Mouse (Mus musculus) thymus, adult 18-20 months (tissue): Measurements from ENCODE around the gene Synj2.

Source experiments
- DNase-seq, 2 experiments: peaks; one replicate each; pipeline ENCODE4 v3.0.0; 2022; ENCODE audit warnings: mixed read lengths in 2 of 2

Synj2 gene

GRCm38 (mm10) chr17:5941230-5942043 is at the start of gene Synj2:
TSS of gene Synj2 (plus strand) at chr17:5941280.
- DNase-seq: peak; percentile 38 to 39

DNA sequence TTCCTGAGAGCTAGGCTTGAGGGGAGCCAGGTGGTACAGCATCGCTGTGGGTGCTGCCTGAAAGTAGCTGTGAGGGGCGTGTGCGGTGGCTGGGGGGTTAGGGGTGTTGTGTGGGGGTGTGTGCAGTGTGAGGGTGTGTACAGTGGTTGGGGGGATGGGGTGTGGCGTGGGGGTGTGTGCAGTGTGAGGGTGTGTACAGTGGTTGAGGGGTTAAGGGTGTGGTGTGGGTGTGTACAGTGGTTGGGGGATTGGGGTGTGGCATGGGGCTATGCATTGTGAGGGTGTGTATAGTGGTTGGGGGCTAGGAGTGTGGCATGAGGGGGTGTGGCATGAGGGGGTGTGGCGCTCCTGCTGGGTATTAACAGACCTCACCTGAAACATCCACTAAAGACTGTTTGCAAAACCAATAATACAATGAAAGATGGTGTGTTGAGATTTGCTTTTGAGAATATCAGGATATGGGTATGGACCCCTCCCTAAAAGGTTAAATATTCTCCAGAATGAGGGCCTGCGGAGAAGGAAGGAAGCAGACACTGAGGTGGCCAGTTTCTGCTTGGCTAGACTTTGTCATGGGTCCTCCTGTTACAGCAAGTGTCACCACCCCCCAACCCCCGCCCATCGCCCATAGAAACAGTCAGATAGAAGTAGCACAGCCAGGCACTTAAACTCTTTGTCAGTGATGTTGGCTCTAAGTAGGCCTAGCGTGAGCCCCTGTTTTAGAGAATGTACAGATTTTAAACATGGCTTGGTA is 49.0 kb upstream of the Synj2 start:
- DNase-seq: no peak

DNA sequence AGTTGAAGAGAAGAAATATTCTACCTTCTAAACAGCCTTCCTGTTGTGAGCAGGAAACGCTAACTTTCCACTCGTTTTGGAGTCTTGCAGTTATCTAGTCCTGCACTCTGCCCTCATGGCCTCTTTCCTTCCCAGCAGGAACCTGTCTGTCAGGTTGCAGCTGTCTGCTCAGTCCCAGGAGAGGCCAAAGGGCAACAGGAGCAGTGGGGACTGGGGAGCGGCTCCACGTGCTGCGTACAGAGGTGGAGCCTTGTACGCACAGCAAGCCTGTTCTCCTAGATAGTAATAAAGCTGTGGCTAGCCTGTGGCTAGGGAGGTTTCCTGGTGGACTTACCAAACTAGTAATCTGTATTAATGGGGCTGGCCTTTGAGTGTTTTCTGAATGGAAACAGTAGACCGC is 48.0 kb upstream of the Synj2 start:
- DNase-seq: no peak

DNA sequence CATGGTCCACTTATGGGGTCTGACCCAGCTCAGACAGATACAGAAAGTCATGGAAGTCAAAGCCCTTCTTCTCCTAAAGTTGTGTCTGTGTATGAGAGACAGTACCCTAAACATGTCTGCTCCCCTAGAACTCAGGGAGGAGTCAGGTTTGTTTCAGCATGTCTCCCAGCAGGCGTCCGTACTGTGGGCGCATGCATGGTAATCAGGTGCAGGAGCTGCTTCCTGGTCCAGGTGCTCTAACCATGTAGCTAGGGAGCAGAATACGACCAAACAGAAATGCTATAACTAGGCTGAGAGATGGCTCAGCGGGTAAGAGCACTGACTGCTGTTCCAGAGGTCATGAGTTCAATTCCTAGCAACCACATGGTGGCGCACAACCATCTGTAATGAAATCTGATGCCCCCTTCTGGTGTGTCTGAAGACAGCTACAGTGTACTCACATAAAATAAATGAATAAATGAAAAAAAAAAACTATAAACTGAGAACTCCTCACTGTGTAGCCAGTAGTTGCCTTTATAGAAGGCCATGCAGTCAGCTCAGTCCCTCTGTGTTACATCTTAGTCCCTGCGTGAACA is 47.4 kb upstream of the Synj2 start:
- no peak for DNase-seq

GRCm38 (mm10) chr17:5896066-5896465 is 45.0 kb upstream of the Synj2 start:
- no peak for DNase-seq

GRCm38 (mm10) chr17:5896607-5897006 is 44.5 kb upstream of the Synj2 start:
- no peak for DNase-seq

GRCm38 (mm10) chr17:5897326-5898200 is 43.5 kb upstream of the Synj2 start:
- no peak for DNase-seq

- no peak for DNase-seq
Measured at GRCm38 (mm10) chr17:5899251-5899650, 41.8 kb upstream of the Synj2 start.

DNA sequence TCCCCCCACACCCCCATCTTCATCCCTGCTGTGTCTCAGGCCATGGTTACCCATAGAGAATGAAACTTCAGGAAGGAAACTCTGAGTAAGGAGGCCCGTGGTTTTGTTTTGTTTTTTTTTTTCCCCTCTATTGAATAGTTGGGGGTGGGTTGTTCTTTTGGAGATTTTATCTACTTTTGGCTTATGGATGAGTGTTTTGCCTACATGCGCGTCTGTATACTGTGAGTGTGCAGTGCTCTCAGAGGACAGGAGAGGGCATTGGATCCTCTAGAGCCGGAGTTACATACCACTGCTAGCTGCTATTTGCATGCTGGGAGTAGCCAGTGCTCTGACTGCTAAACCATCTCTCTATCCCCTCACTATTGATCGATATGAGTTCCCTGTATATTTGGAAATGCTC is 39.7 kb upstream of the Synj2 start:
- no peak for DNase-seq

DNA sequence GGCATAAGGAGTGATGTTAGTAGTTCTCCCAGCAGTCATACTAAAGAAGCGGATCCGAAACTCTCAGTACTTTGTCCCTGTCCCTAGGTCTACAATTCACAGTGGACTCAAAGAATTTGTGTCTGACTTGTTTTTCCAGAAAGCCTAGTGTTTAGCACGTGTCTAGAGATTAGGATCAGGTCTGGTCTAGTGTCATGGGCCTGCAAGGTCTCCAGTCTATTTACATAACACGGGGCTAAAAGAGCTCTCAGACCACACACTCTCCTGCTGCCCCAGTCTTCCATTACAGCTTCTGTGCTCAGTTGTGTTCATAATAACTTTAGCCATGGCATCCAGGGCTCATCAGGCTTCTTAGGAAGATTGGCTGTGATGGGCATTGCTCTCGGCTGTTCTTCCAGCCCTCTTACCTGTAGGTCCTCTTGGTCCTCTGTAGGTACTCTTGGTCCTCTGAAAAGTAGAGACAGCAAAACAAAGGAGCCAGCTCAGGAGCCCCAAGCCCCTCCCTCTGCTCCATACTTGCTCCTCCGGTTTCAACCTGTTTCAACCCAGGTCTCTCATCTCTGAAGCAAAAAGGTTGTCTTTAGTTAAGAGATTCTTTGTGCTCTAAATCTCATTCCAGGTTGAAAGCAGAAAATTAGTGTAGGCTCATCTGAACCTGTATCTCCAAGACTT is 37.3 kb upstream of the Synj2 start:
- DNase-seq: no peak

- DNase-seq: no peak
Measured at GRCm38 (mm10) chr17:5909681-5910080, 31.4 kb upstream of the Synj2 start.

DNA sequence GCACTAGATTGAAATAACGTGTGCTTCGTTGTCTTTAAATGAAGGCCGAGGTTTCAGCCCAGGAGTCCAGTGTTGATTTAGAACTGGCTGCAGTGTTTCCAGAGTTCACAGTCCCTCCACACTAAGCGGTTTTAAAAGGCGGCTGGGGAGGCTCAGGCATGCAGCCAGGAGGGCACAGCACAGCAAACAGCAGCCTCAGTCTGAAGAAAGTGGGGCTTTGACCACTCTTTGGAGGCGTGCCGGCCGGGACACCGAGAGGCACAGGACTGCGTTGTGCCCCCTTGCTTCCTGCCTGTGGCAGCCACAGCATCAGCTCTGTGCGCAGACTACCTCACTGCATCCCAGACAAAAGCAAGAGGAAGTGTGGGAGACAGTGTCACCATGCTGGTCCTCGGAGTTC is 29.5 kb upstream of the Synj2 start:
- DNase-seq: no peak

DNA sequence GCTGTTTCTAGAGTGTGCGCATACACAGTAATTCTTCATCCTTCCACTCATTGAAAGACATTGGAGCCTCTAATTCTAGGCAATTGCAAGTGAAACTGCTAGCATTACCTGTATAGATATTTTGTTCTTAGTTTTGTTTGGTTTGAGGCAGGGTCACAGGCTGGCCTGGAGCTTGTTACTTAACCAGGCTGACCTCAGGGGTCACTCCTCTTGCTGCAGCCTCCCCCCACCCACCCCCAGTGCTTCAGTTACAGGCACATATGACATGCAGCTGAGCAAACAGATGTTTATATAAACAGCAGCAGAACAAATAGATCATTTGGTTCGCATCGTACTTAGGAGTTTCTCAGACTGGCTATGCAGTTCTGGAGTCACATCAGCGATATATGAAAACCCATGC is 28.3 kb upstream of the Synj2 start:
- DNase-seq: no peak

DNA sequence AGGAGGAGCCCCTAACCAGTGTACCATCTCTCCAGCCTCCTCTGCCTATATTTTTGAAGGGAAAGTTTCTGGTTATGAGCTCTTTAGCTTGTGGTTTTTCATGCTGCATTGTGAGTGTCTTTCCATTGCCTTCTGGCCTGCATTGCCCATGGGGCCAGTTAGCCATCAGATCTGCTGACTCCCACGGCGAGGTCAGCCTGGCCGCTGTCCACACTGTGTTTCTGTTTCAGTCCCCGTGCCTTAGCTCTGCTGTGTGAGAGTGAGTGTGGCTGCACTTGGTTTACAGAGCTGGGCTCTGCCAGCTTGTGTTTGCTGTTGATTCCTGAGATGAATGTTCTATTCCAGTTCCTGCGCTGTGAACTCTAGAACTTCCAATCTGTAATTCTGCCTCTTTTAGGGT is 26.9 kb upstream of the Synj2 start:
- no peak for DNase-seq

DNA sequence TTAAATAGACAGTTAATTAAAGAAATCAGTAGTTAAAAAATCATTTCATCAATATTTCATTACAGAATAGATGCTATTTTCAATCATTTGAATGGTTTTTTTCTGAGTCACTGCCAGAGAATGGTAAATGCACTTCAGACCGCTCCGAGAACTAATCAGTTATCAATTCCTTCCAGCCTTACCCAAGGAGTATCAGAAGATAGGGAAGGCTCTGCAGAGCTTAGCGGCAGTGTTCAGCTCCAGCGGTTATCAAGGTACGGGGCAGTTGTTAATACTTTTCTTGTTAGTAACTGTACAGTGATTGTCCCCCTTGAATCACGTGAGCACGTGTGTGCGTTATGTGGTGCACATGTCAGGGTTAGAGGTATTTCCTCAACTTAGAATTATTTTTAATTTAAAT is 19.1 kb upstream of the Synj2 start:
- DNase-seq: no peak

- DNase-seq: no peak
Measured at GRCm38 (mm10) chr17:5923281-5923680, 17.8 kb upstream of the Synj2 start.

- DNase-seq: no peak
Measured at GRCm38 (mm10) chr17:5924238-5924637, 16.8 kb upstream of the Synj2 start.

GRCm38 (mm10) chr17:5926710-5927109 is 14.4 kb upstream of the Synj2 start:
- DNase-seq: no peak

GRCm38 (mm10) chr17:5929031-5929430 is 12.0 kb upstream of the Synj2 start:
- no peak for DNase-seq

- no peak for DNase-seq
Measured at GRCm38 (mm10) chr17:5932161-5932560, 8.9 kb upstream of the Synj2 start.

DNA sequence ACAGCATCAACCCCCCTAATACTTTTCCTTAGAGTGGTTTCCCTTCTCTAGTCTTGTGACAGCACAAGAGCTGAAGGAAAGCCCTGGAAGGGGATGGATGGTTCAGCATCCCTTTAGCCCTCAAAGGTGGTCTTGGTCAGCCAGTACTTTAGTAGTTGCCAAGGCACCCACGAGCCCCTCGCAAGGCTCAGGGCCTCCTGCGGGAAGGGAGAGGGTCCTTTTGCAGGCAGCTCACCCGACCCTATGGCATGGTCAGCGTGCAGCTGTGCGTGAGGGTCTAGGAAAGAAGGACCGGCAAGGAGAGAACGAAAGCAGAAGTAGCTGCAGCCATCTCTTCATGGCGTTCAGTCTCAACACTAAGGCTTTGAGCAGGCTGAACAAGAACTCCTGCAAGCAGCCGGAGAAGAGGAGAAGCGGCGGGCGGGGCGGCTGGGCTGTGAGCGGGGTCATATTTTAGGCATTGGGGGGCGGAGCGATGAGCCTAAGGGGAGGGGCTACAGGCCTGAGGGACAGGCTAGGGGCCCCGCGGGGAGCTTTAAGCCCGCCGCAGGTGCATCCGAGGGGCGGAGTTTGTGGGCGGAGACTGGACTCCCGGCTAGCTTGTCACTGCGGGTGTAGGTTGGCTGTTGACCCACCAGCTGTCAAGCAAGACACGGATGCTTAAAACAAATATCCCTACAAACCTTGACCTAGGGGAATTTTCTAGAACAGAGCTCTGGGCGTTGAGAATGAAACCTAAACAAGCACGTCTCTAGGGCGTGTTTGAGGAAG is 6.3 kb upstream of the Synj2 start:
- peak; percentile 77 to 85 for DNase-seq

GRCm38 (mm10) chr17:5935680-5936079 is 5.4 kb upstream of the Synj2 start:
- no peak for DNase-seq
